Mouse (Mus musculus): ENCODE measurements at regions not wholly inside any gene's neighbourhood (a gene's known extent, or its start where the extent isn't known, plus 50 kb on each side); places are given as distances from the start of the nearest gene placed in this dataset.

GRCm38 (mm10) chr12:35641741-35642140, 106.9 kb upstream of the Ahr start:
- no peak for DNase-seq (ENCODE audit: low spot score in 2 of 2)

- no peak for DNase-seq (ENCODE audit: low spot score in 2 of 2)
These were observed 106.1 kb upstream of the Ahr start for GRCm38 (mm10) chr12:35640911-35641345.

- no peak for DNase-seq (ENCODE audit: low spot score in 2 of 2)
These were observed 88.6 kb upstream of the Ahr start for GRCm38 (mm10) chr12:35623484-35623883.

GRCm38 (mm10) chr12:35614885-35615284, 80.0 kb upstream of the Ahr start:
- DNase-seq (ENCODE audit: low spot score in 2 of 2): no peak

- DNase-seq (ENCODE audit: low spot score in 2 of 2): no peak
These were observed 72.8 kb upstream of the Ahr start for GRCm38 (mm10) chr12:35607652-35608051.

- no peak for DNase-seq (ENCODE audit: low spot score in 2 of 2)
These were observed 68.9 kb upstream of the Ahr start for GRCm38 (mm10) chr12:35603742-35604141.

- DNase-seq (ENCODE audit: low spot score in 2 of 2): no peak
These were observed 67.8 kb upstream of the Ahr start for GRCm38 (mm10) chr12:35602589-35602988.

- DNase-seq (ENCODE audit: low spot score in 2 of 2): no peak
These were observed 63.5 kb upstream of the Ahr start for GRCm38 (mm10) chr12:35598298-35598697.

- DNase-seq (ENCODE audit: low spot score in 2 of 2): no peak
These were observed 58.0 kb upstream of the Ahr start for GRCm38 (mm10) chr12:35592866-35593265.
